Mouse (Mus musculus) ES-Bruce4 (cell line): Measurements from ENCODE around the gene Spata31d1c.

Experiments used
- CTCF ChIP-seq: IDR thresholded peaks from one replicate; pipeline ENCODE4 v1.8.1; 2011; ENCODE audit warnings: low read depth, low read length
- EP300 ChIP-seq: IDR thresholded peaks from 2 replicates; pipeline ENCODE4 v1.6.1; 2011; ENCODE audit warnings: low read depth, low read length; ENCODE audit not compliant: insufficient read depth

GRCm38 (mm10) chr13:65006760-65007159, 26.1 kb upstream of the Spata31d1c start:
- no peak for TF ChIP-seq EP300
- no peak for TF ChIP-seq CTCF
